Mouse (Mus musculus) intestine, postnatal 0 days (tissue): ENCODE results near the gene Ntm. TPM values are rescaled to one million over a fixed set of nuclear protein-coding genes. Genes with fewer than 3 reads are reported as not detected.

Experiments
- ATAC-seq: fragments of 200-750 bp; cut with Nextera tagmentation; 2 replicates; pipeline ENCODE4 v1.8.0; 2017; ENCODE audit warnings: mild to moderate bottlenecking, moderate TSS enrichment, moderate library complexity
- H3K27ac ChIP-seq: fragments of 300-500 bp; sonication (generic); 2 replicates; pipeline ENCODE4 v1.5.1; 2014; ENCODE audit warnings: mild to moderate bottlenecking, low read depth, low read length, moderate library complexity
- H3K27me3 ChIP-seq: fragments of 300-500 bp; sonication (generic); replicated peaks from 2 replicates; pipeline ENCODE4 v1.6.1; 2014; ENCODE audit warnings: low read length, mixed read lengths; ENCODE audit not compliant: control insufficient read depth, insufficient read depth
- H3K36me3 ChIP-seq: fragments of 300-500 bp; sonication (generic); 2 replicates; pipeline ENCODE4 v1.6.1; 2014; ENCODE audit warnings: mild to moderate bottlenecking, moderate library complexity; ENCODE audit not compliant: control insufficient read depth, insufficient read depth
- H3K4me1 ChIP-seq: fragments of 300-500 bp; sonication (generic); replicated peaks from 2 replicates; pipeline ENCODE4 v1.6.1; 2014; ENCODE audit warnings: antibody characterized with exemption, low read length, mixed read lengths; ENCODE audit not compliant: control insufficient read depth, insufficient read depth
- H3K4me2 ChIP-seq: fragments of 300-500 bp; sonication (generic); replicated peaks from 2 replicates; pipeline ENCODE4 v1.6.1; 2014; ENCODE audit warnings: low read depth, mild to moderate bottlenecking, moderate library complexity
- H3K4me3 ChIP-seq: fragments of 300-500 bp; sonication (generic); 2 replicates; pipeline ENCODE4 v1.5.1; 2014; ENCODE audit warnings: low read depth, low read length
- H3K9ac ChIP-seq: fragments of 300-500 bp; sonication (generic); 2 replicates; pipeline ENCODE4 v1.6.1; 2014; ENCODE audit warnings: mild to moderate bottlenecking, low read depth, low read length
- H3K9me3 ChIP-seq: fragments of 300-500 bp; sonication (generic); 2 replicates; pipeline ENCODE4 v1.6.1; 2016; ENCODE audit warnings: mixed run types; ENCODE audit not compliant: control insufficient read depth
- CTCF ChIP-seq: sonication (generic); IDR thresholded peaks from 2 replicates; pipeline ENCODE4 v1.5.1; 2016; ENCODE audit warnings: low read depth, mild to moderate bottlenecking, control low read depth, antibody characterized with exemption, moderate library complexity
- WGBS: fragments of 180-500 bp; shearing (Covaris S2); extraction: QIAGEN DNeasy Blood & Tissue Kit; methylation state at CpG from one replicate; pipeline ENCODE4 v1.1.7; 2014; 5-methylcytosine and 5-hydroxymethylcytosine counted together
- polyA plus RNA-seq: library from polyadenylated mRNA; unstranded; fragments of >200 nt; fragmentation: Nextera tagmentation; extraction: Ambion mirVana; gene quantifications from 2 replicates; pipeline ENCODE4 v1.2.1, GENCODE M21; 2015

The Ntm gene
- polyA plus RNA-seq, 1 experiment from 2014 or later = 1.1 TPM

- no peak overlapping the region for H3K27ac ChIP-seq
- no peaks in the 10 kb centered on the region for H3K4me1 ChIP-seq
- WGBS = 87% methylated on average over 3 of the region's 3 CpGs
- H3K9ac ChIP-seq = no peak overlapping the region
- ATAC-seq = no peak
- no peaks in the 10 kb centered on the region for H3K27me3 ChIP-seq
- no peak for TF ChIP-seq CTCF
- H3K4me2 ChIP-seq = no peak overlapping the region
- no peaks in the 10 kb centered on the region for H3K36me3 ChIP-seq
- H3K9me3 ChIP-seq = no peaks in the 10 kb centered on the region
- no peak overlapping the region for H3K4me3 ChIP-seq
Observed at GRCm38 (mm10) chr9:29238973-29239372, 724.0 kb downstream of the Ntm start.

- 83% methylated on average over 3 of the region's 3 CpGs for WGBS
- Histone ChIP-seq H3K36me3 (no peaks in the 10 kb centered on the region), H3K4me3 (no peak overlapping the region), H3K27me3 (no peaks in the 10 kb centered on the region), H3K4me2 (no peak overlapping the region), H3K9ac (no peak overlapping the region), H3K9me3 (no peaks in the 10 kb centered on the region), H3K4me1 (no peaks in the 10 kb centered on the region), H3K27ac (no peak overlapping the region)
- TF ChIP-seq CTCF = peak; percentile 34
- ATAC-seq = no peak
Observed at GRCm38 (mm10) chr9:29236752-29237151, 726.2 kb downstream of the Ntm start.

- no peak for ATAC-seq
- WGBS = 89% methylated on average over 4 of the region's 4 CpGs
Observed at GRCm38 (mm10) chr9:29227747-29228146, 735.2 kb downstream of the Ntm start.

DNA sequence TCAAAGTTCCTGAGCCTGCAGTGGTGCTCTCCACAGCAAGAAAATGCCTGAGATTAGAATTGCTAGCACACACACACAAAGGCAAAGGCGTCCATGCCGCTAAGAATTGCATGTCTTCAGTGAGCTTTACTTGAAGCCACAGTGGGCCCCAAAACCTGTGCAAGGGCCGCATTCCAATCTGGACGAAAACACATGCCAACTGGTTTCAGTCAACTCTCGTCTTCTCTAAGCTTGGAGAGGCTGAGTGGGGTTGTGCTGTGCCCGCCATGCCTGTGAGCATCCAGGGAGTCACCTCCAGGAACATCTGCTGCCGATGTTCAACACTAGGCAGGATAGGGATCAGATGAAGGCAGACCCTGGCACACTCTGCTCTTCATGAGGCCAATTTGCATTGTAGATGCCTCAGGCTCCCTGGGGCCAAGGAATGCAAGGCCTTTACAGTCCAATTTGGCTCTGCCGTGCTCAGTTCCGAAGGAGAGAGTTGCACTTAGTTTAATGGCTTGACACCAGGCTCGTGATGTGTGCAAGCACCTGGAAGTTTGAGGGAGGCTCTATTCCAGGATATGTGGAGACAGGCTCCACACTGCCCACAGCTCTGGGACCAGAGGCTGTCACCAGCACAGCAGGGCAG, 739.9 kb downstream of the Ntm start:
- H3K4me3 ChIP-seq = no peak overlapping the region
- H3K9ac ChIP-seq = no peak overlapping the region
- no peak overlapping the region for H3K27ac ChIP-seq
- H3K36me3 ChIP-seq = no peaks in the 10 kb centered on the region
- H3K4me1 ChIP-seq = no peaks in the 10 kb centered on the region
- WGBS = 82% methylated on average over 10 of the region's 10 CpGs
- no peak for ATAC-seq
- no peaks in the 10 kb centered on the region for H3K27me3 ChIP-seq
- H3K4me2 ChIP-seq = no peak overlapping the region
- no peak for TF ChIP-seq CTCF
- no peaks in the 10 kb centered on the region for H3K9me3 ChIP-seq

More at GRCm38 (mm10) chr9:29227747-29228146, 735.2 kb downstream of the Ntm start:
- Histone ChIP-seq H3K4me1 (no peaks in the 10 kb centered on the region), H3K27me3 (no peaks in the 10 kb centered on the region), H3K36me3 (no peaks in the 10 kb centered on the region), H3K27ac (no peak overlapping the region), H3K4me3 (no peak overlapping the region), H3K9me3 (no peaks in the 10 kb centered on the region), H3K9ac (no peak overlapping the region), H3K4me2 (no peak overlapping the region)
- no peak for TF ChIP-seq CTCF

DNA sequence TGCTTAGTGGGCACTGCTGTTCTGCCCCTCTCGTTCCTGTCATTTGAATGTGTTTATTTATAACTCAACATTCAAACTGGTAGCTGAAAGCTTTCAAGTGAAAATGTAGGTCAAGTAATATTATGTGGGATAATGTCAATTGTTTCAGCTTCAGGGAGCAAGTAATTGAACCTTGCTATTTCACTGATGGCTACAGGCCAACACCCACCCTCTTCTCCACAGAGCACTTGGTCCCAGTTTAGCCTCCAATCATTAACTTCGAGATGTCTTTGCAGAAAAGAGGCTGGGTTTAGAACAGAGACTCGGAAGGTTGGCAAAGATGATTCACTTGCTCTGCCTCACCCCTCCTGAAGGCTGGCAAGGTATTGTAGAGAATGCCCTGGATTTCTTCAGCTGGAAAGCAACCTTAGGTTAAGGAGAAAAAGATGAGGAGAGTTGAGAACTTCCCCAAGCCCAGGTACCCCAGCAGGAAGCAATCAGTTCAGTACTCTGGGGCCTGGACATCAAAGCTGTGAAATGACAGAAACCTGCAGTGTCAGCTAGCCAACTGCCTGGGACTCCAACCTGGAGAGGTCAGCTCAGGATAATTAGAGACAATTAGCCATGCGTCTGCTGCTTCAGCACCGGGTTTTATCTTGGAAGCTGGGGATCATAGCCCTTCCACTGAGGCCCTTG, 741.9 kb downstream of the Ntm start:
- Histone ChIP-seq H3K9me3 (no peaks in the 10 kb centered on the region), H3K4me3 (no peak overlapping the region), H3K27ac (no peak overlapping the region), H3K4me1 (no peaks in the 10 kb centered on the region), H3K36me3 (no peaks in the 10 kb centered on the region), H3K27me3 (no peaks in the 10 kb centered on the region), H3K4me2 (no peak overlapping the region), H3K9ac (no peak overlapping the region)
- no peak for TF ChIP-seq CTCF
- 23% methylated on average over 5 of the region's 5 CpGs for WGBS
- no peak for ATAC-seq

GRCm38 (mm10) chr9:29220493-29220892, 742.4 kb downstream of the Ntm start:
- no peak overlapping the region for H3K4me2 ChIP-seq
- no peak overlapping the region for H3K9ac ChIP-seq
- H3K9me3 ChIP-seq = no peaks in the 10 kb centered on the region
- H3K27ac ChIP-seq = no peak overlapping the region
- H3K4me1 ChIP-seq = no peaks in the 10 kb centered on the region
- 32% methylated on average over 11 of the region's 11 CpGs for WGBS
- no peak for TF ChIP-seq CTCF
- no peak for ATAC-seq
- no peak overlapping the region for H3K4me3 ChIP-seq
- H3K27me3 ChIP-seq = no peaks in the 10 kb centered on the region
- H3K36me3 ChIP-seq = no peaks in the 10 kb centered on the region
